Mouse (Mus musculus) kidney, adult 2 months (tissue): ENCODE results near the gene Stx2. TPM values are rescaled to one million over a fixed set of nuclear protein-coding genes. Genes with fewer than 3 reads are reported as not detected.
A peak's percentile ranks its signal among the peaks of the same experiment; 100 is the strongest.
"Not testable (repeated sequence)": the region's sequence is repeated elsewhere in the genome, so short reads cannot be mapped to it uniquely, and the experiment has no call there.

ENCODE experiments used
- DNase-seq: peaks from one replicate; pipeline ENCODE4 v3.0.0; 2021
- H3K27ac ChIP-seq: fragments of 200-500 bp; 2 replicates; pipeline ENCODE4 v1.5.1; 2012; ENCODE audit warnings: low read depth, low read length, control low read depth, inconsistent platforms; ENCODE audit not compliant: insufficient read depth
- H3K27me3 ChIP-seq: fragments of 200-500 bp; replicated peaks from 2 replicates; pipeline ENCODE4 v1.6.1; 2012; ENCODE audit warnings: mild to moderate bottlenecking, moderate library complexity, low read length, inconsistent platforms; ENCODE audit not compliant: control insufficient read depth, insufficient read depth
- H3K36me3 ChIP-seq: fragments of 200-500 bp; 2 replicates; pipeline ENCODE4 v1.6.1; 2012; ENCODE audit warnings: mild to moderate bottlenecking, moderate library complexity, low read length, inconsistent platforms; ENCODE audit not compliant: control insufficient read depth, insufficient read depth
- H3K4me1 ChIP-seq: fragments of 200-500 bp; 2 replicates; pipeline ENCODE4 v1.6.1; 2011; ENCODE audit warnings: low read length; ENCODE audit not compliant: control insufficient read depth, insufficient read depth
- H3K4me3 ChIP-seq: fragments of 200-500 bp; 2 replicates; pipeline ENCODE4 v1.5.1; 2011; ENCODE audit warnings: mild to moderate bottlenecking, low read depth, low read length, control low read depth; ENCODE audit not compliant: insufficient read depth
- CTCF ChIP-seq: fragments of 200-500 bp; conservative IDR thresholded peaks from 2 replicates; pipeline ENCODE4 v1.5.1; 2011; ENCODE audit warnings: low read depth, mild to moderate bottlenecking, control low read depth, low read length, moderate library complexity, mixed read lengths; ENCODE audit not compliant: insufficient read depth, insufficient read length
- POLR2A ChIP-seq: fragments of 200-500 bp; IDR thresholded peaks from one replicate; pipeline ENCODE4 v1.6.1; 2011; ENCODE audit warnings: low read depth, low read length, control low read depth
- WGBS: fragments of 180-500 bp; shearing (Covaris S2); methylation state at CpG from one replicate; pipeline ENCODE4 v1.1.7; 2018; 5-methylcytosine and 5-hydroxymethylcytosine counted together
- polyA plus RNA-seq: library from polyadenylated mRNA; depleted of rRNA; stranded (reverse); fragments of >200 nt; gene quantifications from 2 replicates; pipeline ENCODE4 v1.2.3, GENCODE M21; 2012

The Stx2 gene
- polyA plus RNA-seq, 1 experiment = 22.4 TPM

DNA sequence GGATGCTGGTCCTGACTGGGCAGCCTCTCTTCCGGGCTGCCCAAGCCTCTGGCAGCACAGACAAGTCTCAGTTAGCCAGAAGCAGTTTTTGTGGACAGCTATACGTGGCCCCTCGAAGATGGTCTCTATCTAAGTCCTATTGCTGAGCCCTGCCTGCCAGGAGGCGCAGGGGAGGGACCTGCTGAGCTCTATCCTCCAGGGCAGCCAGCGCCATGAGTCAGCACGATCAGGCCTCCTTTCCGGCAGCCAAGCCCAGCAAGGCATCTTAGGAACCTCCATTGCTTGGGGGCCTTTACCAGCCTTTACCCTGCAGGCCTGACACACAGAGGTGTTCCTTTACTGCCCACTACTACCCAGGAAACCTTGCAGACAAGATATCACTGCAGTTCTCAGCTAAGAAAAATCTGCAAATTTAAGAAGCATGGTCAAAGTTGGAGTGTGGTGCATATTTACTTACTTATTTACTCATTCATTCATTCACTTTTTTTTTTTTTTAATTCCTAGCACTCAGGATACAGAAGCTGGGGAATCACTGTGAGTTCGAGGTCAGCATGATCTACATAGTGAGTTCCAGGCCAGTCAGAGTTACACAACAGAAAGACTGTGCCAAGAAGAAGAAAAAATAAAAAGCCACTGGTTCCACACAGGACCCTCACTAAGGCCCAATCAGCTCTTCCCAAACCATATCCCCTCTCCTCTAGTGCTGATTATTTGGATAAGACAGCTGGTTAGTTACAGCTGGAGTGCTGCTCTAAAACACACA is 7.5 kb downstream of the Stx2 start:
- DNase-seq = no peak

DNA sequence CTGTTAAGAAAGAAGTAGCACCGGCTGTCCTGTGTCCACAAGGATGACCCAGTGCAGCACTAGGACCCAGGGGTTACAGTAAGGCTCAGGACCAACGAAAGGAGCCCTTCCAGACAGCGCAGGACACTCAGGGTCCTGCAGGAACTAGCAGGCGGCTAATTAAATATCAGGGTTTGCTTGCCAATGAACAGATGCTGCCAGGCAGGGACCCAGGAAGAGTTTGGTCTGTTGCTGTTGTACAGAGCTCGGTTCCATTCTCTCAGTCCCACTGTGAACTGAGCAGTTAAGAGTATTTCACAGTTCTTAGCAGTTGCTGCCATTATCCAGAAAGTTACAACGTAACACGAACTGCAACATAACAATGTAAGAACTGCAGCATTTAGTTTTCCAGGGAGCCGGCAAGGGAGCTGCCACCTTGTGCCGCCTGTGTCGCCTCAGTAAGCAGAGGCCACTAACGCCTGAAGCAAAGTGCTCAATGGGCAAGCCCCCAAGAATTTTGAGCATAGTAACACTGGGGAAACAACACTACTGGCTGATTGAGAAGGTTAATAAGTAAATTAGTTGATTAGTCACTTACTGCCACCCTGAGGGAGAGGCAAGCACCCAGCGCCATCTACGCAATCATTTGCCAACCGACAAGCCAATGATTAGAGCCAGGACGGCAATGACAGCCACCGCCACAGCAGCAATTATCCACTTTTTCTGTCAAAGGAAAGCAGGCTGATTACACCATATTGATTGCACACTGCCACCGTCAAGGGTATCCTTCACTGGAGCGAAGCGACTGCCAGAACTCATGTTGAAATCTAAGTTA is 21.0 kb downstream of the Stx2 start:
- Histone ChIP-seq H3K4me1 (no peaks in the 10 kb centered on the region; the same call in 1 of the 2 replicates), H3K4me3 (no peak overlapping the region), H3K36me3 (no peaks in the 10 kb centered on the region), H3K27ac (peak overlapping the region; percentile 25), H3K27me3 (no peaks in the 10 kb centered on the region)
- WGBS = 47% methylated on average over 19 of the region's 19 CpGs
- peak; percentile 85 for DNase-seq
- no peak for TF ChIP-seq POLR2A
- TF ChIP-seq CTCF = no peak

More for the DNA sequence above, 7.5 kb downstream of the Stx2 start:
- no peaks in the 10 kb centered on the region for H3K36me3 ChIP-seq
- no peak overlapping the region for H3K27ac ChIP-seq
- no peaks in the 10 kb centered on the region; the same call in 1 of the 2 replicates for H3K4me1 ChIP-seq
- 68% methylated on average over 8 of the region's 8 CpGs for WGBS
- no peak overlapping the region for H3K4me3 ChIP-seq
- TF ChIP-seq POLR2A (no peak), CTCF (no peak)
- H3K27me3 ChIP-seq = no peaks in the 10 kb centered on the region

DNA sequence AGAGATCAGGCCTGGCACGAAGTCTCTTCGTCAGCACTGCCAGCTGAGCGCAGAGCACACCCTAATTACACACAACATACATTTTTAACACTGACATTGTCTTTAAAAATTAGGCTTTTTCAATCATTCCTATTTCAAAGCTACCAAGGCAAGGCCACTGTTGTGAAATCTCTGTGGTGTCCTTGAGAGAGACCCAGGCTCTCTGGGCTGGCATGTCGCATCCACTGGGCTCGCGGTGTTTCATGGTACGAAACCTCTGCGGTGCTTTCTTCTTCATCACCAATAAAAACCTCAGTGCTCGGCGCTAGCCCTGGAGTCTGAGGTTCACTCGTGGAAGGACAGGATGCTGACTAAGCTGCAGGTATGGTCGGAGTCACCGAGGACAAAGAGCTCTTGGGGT is 22.4 kb downstream of the Stx2 start:
- 93% methylated on average over 13 of the region's 13 CpGs for WGBS
- DNase-seq = no peak
- no peaks in the 10 kb centered on the region; the same call in 1 of the 2 replicates for H3K4me1 ChIP-seq

DNA sequence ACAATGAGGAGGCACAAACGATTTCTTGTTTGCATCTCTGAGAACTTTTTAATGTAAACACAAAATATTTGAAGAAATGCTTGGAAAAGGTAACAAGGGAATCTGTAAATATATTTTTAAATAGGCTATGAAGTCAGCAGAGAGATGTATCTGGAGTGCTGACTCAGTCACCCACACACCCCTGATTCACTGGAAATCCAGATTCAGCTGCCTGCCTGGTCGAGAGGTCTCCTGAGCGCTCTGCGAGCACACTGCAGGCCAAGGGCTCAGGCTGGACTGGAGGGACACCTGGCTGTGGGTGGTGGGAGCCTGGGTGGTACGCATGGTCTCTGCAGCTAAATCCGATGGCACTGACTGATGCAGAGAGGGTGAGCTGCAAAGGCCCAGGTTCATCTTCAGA is 23.8 kb downstream of the Stx2 start:
- no peaks in the 10 kb centered on the region; the same call in 1 of the 2 replicates for H3K4me1 ChIP-seq
- H3K36me3 ChIP-seq = no peaks in the 10 kb centered on the region
- TF ChIP-seq CTCF (no peak), POLR2A (no peak)
- no peaks in the 10 kb centered on the region for H3K27me3 ChIP-seq
- no peak overlapping the region for H3K4me3 ChIP-seq
- H3K27ac ChIP-seq = no peak overlapping the region
- no peak for DNase-seq
- WGBS = 92% methylated on average over 6 of the region's 6 CpGs

More for the DNA sequence above, 22.4 kb downstream of the Stx2 start:
- H3K36me3 ChIP-seq = no peaks in the 10 kb centered on the region
- H3K27me3 ChIP-seq = no peaks in the 10 kb centered on the region
- H3K4me3 ChIP-seq = no peak overlapping the region
- TF ChIP-seq POLR2A (no peak), CTCF (no peak)
- H3K27ac ChIP-seq = no peak overlapping the region

DNA sequence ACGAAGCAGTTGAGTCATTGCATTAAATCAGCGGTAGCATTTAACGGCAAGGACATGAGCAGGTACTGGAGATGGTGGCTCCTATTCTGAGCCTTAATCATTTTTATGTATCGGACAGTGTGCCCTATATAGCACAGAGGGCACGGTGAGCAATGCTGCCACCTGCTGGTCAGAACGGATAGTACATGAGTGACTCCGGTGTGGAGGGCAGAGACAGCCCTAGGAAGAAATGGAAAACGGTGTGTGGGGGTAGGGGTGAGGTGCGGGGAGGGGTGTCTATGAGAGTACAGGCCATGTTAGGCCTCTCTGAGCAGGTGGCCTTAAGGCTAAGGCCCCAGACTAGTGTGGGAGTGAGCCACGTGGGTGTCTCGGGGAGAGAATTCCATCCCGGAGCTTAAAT is 26.8 kb downstream of the Stx2 start:
- no peaks in the 10 kb centered on the region for H3K4me1 ChIP-seq
- no peak overlapping the region for H3K4me3 ChIP-seq
- 20% methylated on average over 12 of the region's 12 CpGs for WGBS
- no peak for TF ChIP-seq POLR2A
- peak; percentile 88 for TF ChIP-seq CTCF
- H3K27ac ChIP-seq = no peak overlapping the region
- no peaks in the 10 kb centered on the region for H3K27me3 ChIP-seq
- no peaks in the 10 kb centered on the region for H3K36me3 ChIP-seq
- peak; percentile 42 for DNase-seq

DNA sequence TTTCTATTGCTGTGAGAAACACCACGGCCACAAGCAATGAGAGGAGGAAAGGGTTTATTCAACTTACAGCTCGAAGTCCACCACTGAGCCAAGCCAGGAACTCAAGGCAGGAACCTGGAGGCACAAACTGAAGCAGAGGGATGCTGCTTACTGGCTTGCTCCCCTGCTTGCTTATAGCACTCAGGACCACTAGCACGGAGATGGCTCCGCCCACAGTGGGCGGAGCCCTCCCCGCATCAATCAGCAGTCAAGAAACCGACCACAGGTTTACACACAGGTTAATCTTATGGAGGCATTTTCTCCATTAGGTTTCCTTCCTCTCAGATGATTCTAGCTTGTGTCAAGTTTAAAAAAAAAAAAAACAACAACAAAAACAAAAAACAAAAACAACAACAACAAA is 27.5 kb downstream of the Stx2 start:
- H3K27me3 ChIP-seq = no peaks in the 10 kb centered on the region
- no peaks in the 10 kb centered on the region for H3K36me3 ChIP-seq
- TF ChIP-seq POLR2A (no peak), CTCF (no peak)
- no peak overlapping the region for H3K27ac ChIP-seq
- H3K4me1 ChIP-seq = no peaks in the 10 kb centered on the region
- H3K4me3 ChIP-seq = no peak overlapping the region
- DNase-seq = no peak
- WGBS = 77% methylated on average over 7 of the region's 7 CpGs

DNA sequence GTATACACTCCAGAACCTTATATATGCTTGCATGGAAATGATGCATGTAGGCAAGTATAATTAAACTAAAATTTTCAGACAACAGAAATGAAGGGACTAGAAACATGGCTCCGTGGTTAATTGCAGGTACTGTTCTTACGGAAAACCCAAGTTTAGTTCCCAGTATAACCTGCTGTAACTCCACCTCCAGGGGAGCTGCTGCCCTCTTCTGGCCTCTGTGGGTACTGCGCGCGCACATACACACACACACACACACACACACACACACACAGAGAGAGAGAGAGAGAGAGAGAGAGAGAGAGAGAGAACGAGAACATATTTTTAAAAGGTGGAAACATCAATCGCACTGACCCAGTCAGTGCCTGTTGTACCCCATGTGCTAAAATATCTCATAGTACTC is 29.4 kb downstream of the Stx2 start:
- H3K27me3 ChIP-seq = no peaks in the 10 kb centered on the region
- no peak for DNase-seq
- no peaks in the 10 kb centered on the region for H3K36me3 ChIP-seq
- WGBS = 98% methylated on average over 7 of the region's 7 CpGs
- H3K4me3 ChIP-seq = no peak overlapping the region
- no peak for TF ChIP-seq POLR2A
- H3K27ac ChIP-seq = no peak overlapping the region
- no peaks in the 10 kb centered on the region for H3K4me1 ChIP-seq

DNA sequence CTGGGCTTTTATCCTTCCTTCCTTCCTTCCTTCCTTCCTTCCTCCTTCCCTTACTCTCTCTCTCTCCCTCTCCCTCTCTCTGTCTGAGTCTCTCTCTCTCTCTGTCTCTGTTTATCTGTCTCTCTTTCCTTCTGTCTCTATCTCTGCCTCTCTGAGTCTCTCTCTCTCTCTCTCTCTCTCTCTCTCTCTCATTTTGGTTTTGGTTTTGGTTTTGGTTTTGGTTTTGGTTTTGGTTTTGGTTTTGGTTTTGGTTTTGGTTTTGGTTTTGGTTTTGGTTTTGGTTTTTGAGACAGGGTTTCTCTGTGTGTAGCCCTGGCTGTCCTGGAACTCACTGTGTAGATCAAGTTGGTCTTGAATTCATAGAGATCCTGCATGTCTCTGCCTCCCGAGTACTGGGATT is 30.9 kb downstream of the Stx2 start:
- not testable (repeated sequence) for H3K4me3 ChIP-seq, H3K27ac ChIP-seq, H3K27me3 ChIP-seq, DNase-seq, H3K36me3 ChIP-seq, H3K4me1 ChIP-seq
- WGBS = 86% methylated on average over 1 of the region's 1 CpGs
